ENCODE assay signal across 8 mouse cellular contexts in the genomic region with DNA sequence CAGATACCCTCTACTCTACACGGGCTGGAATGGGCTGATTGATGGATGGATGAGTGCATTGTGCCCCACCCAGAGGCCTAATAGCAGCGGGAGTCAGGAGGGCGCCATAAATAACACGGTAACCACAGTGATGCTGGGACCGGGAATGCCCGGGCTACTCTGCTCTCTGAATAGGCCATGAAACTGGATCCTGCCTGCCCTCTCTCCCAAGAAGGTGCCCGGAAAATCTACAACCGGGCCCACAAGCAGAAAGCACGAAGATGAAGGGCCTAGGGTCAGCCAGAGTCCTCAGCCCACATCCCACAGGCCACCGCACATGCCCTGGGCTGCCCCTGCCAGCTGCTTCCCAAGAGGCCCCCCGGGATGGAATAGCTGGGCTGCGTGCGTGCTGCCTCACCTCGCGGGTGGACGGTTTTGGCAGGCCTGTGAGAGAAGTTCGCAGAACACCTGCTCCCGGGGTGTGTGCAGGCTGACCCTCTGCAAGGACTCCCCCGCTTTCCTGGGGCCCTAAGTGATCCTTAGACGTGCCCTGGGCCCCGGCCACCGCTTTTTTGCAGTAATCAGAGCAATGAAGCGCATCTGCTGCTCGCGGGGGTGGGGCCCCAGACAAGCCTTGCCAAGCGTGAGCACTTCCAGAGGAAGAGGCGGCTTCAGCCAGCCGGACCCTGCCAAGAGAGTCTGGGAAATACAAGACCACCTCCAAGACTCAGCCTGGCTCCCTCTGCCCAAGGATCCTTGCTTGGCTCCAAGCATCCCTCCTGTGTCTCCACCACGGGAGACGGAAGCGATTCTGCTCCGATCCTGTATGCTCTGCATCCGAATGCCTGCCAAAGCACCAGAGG.
DNase-seq lines count a peak whose midpoint lies in the region; ATAC-seq and TF ChIP-seq lines count a peak whose summit lies in the region.

No protein-coding gene starts in this region.

- H3K36me3 ChIP-seq in kidney, embryonic 16.5 days (ENCODE audit: insufficient read depth, low read length): no peaks in the 10 kb centered on the region
- no peaks in the 10 kb centered on the region for H3K36me3 ChIP-seq in forebrain, postnatal 0 days (ENCODE audit: insufficient read depth)
- no peaks in the 10 kb centered on the region for H3K36me3 ChIP-seq in midbrain, embryonic 10.5 days

- peak overlapping the region; percentile 44; the same call in 1 of the 2 replicates for H3K9ac ChIP-seq in kidney, embryonic 16.5 days (replicated peaks; ENCODE audit: low read length)
- H3K9ac ChIP-seq in forebrain, postnatal 0 days: no peak overlapping the region

- H3K4me3 ChIP-seq in kidney, embryonic 16.5 days (ENCODE audit: low read length): peak overlapping the region; percentile 10; the same call in 1 of the 2 replicates
- no peak overlapping the region for H3K4me3 ChIP-seq in forebrain, postnatal 0 days (ENCODE audit: low read depth, low read length)
- H3K4me3 ChIP-seq in midbrain, embryonic 10.5 days: peak overlapping the region; percentile 14; the same call in 1 of the 2 replicates

- WGBS in kidney, embryonic 16.5 days: 5% methylated on average over 33 of the region's 33 CpGs
- WGBS in forebrain, postnatal 0 days: 20% methylated on average over 33 of the region's 33 CpGs
- 25% methylated on average over 33 of the region's 33 CpGs for WGBS in midbrain, embryonic 10.5 days

- no peak for DNase-seq in kidney, postnatal 25 days
- DNase-seq in brain, adult 2 months (ENCODE audit: low read depth, low spot score): peak; percentile 5
- DNase-seq in forebrain, postnatal 0 days: peak; percentile 38
- DNase-seq in midbrain, embryonic 10.5 days (ENCODE audit: low spot score): peak; percentile 33
- no peak for DNase-seq in spleen, adult 12 weeks (ENCODE audit: low spot score)
- no peak for DNase-seq in adrenal gland, postnatal 10 days

- H3K4me1 ChIP-seq in kidney, embryonic 16.5 days (ENCODE audit: insufficient read depth, low read length): peaks cover 17% of the 10 kb centered on the region
- H3K4me1 ChIP-seq in forebrain, postnatal 0 days (ENCODE audit: insufficient read depth): peaks cover 5% of the 10 kb centered on the region; the same call in 1 of the 2 replicates
- peaks cover 14% of the 10 kb centered on the region for H3K4me1 ChIP-seq in midbrain, embryonic 10.5 days

- peaks cover 53% of the 10 kb centered on the region for H3K27me3 ChIP-seq in kidney, embryonic 16.5 days (ENCODE audit: insufficient read depth, low read length)
- H3K27me3 ChIP-seq in forebrain, postnatal 0 days (ENCODE audit: insufficient read depth, low read length): no peaks in the 10 kb centered on the region; the same call in 1 of the 2 replicates
- peaks cover 35% of the 10 kb centered on the region for H3K27me3 ChIP-seq in midbrain, embryonic 10.5 days (ENCODE audit: low read depth, poor library complexity, severe bottlenecking)

- H3K9me3 ChIP-seq in kidney, embryonic 16.5 days (ENCODE audit: low read length): no peaks in the 10 kb centered on the region
- no peaks in the 10 kb centered on the region for H3K9me3 ChIP-seq in forebrain, postnatal 0 days (ENCODE audit: low read length)
- no peaks in the 10 kb centered on the region for H3K9me3 ChIP-seq in midbrain, embryonic 10.5 days (replicated peaks)

- TF ChIP-seq CTCF in forebrain, postnatal 0 days (IDR thresholded peaks at IDR 0.05; ENCODE audit: low read depth): no peak

- H3K4me2 ChIP-seq in kidney, embryonic 16.5 days (replicated peaks; ENCODE audit: low read depth, low read length): peak overlapping the region; percentile 29; the same call in 1 of the 2 replicates
- peak overlapping the region; percentile 8 for H3K4me2 ChIP-seq in forebrain, postnatal 0 days (ENCODE audit: low read depth)

- H3K27ac ChIP-seq in kidney, embryonic 16.5 days (ENCODE audit: low read length): peak overlapping the region; percentile 43; the same call in 1 of the 2 replicates
- H3K27ac ChIP-seq in forebrain, postnatal 0 days (ENCODE audit: low read depth, low read length): no peak overlapping the region
- H3K27ac ChIP-seq in midbrain, embryonic 10.5 days (replicated peaks): peak overlapping the region; percentile 53

- peak; percentile 91 for ATAC-seq in kidney, embryonic 16.5 days (ENCODE audit: low FRiP score, low TSS enrichment)
- ATAC-seq in forebrain, postnatal 0 days: peak; percentile 27
- no peak for ATAC-seq in granulocyte monocyte progenitor cell, adult 5-6 weeks (replicated peaks; ENCODE audit: poor library complexity, severe bottlenecking)

Comparison
In these comparisons a context has a peak if more than half of its experiments do, and no peak if none do; other contexts are left out.
1. DNase-seq: peak in brain, adult 2 months (single experiment), forebrain, postnatal 0 days (single experiment) and midbrain, embryonic 10.5 days (single experiment); none in kidney, postnatal 25 days (0 of 2), spleen, adult 12 weeks (single experiment) and adrenal gland, postnatal 10 days (single experiment).